Mouse (Mus musculus) myocyte (in vitro differentiated cells): ENCODE measurements around the gene AI481877.

Source experiments
- CEBPB ChIP-seq: IDR thresholded peaks from 2 replicates; pipeline ENCODE4 v1.6.1; 2011; ENCODE audit warnings: mild to moderate bottlenecking, moderate library complexity; ENCODE audit not compliant: poor library complexity, insufficient read depth, severe bottlenecking
- MAX ChIP-seq: IDR thresholded peaks from one replicate; pipeline ENCODE4 v1.6.1; 2011; ENCODE audit warnings: low read depth, mild to moderate bottlenecking, control low read depth
- POLR2A ChIP-seq: IDR thresholded peaks from one replicate; pipeline ENCODE4 v1.6.1; 2011; ENCODE audit warnings: low read depth, mild to moderate bottlenecking, control low read depth, moderate library complexity; ENCODE audit not compliant: insufficient read length
- POLR2AphosphoS2 ChIP-seq: IDR thresholded peaks from one replicate; pipeline ENCODE4 v1.6.1; 2011; ENCODE audit warnings: low read depth, control low read depth; ENCODE audit not compliant: insufficient read length
- REST ChIP-seq: IDR thresholded peaks from one replicate; pipeline ENCODE4 v1.6.1; 2011; ENCODE audit warnings: mild to moderate bottlenecking, control low read depth, moderate library complexity; ENCODE audit not compliant: insufficient read depth, insufficient read length
- TCF12 ChIP-seq: IDR thresholded peaks from one replicate; pipeline ENCODE4 v1.6.1; 2011; ENCODE audit warnings: mild to moderate bottlenecking, control low read depth; ENCODE audit not compliant: poor library complexity, insufficient read depth, severe bottlenecking

DNA sequence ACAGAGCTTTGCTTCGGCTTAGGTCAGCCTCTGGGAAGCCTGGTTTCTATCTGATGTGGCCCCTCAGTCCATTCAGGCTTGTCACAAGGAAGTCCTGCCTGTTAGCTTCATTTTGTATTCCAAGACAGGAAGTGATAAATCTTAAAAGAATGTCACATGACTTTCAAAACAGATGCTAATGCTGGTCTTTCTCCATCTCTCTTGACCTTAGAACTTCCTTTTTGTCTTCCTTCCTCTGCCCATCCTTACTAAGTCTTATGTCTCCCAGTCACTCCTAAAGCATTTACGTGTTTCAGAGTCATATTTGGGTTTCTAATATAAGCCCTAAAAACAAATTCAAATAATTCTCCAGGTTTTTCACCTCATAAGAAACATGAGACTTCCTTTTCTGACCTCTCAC is 25.3 kb upstream of the AI481877 start:
- TF ChIP-seq POLR2A (no peak), REST (no peak), POLR2AphosphoS2 (no peak), CEBPB (no peak), TCF12 (no peak), MAX (no peak)
